Mouse (Mus musculus) bone marrow macrophage, adult 2 months (primary cell): ENCODE measurements around the gene Ror1.

Source experiments
- CTCF ChIP-seq: IDR thresholded peaks from 2 replicates; pipeline ENCODE4 v1.5.1; 2012; ENCODE audit warnings: low read depth, mild to moderate bottlenecking, low read length, moderate library complexity
- POLR2A ChIP-seq: IDR thresholded peaks from 2 replicates; pipeline ENCODE4 v1.6.1; 2012; ENCODE audit warnings: mild to moderate bottlenecking, low read depth, low read length, borderline replicate concordance

GRCm38 (mm10) chr4:100181676-100182075 is 86.1 kb downstream of the Ror1 start:
- TF ChIP-seq CTCF: no peak
- no peak for TF ChIP-seq POLR2A
